ENCODE assay signal across 24 mouse cellular contexts in genomic region chr9:4040871-4041665, GRCm38 (mm10).
"Had no signal": no experiment of that assay in that cellular context is flagged by ENCODE, and none has a peak within 500 bp of the region (broad histone marks: within the 10 kb centered on the region; RNA-seq: fewer than 3 reads in every experiment).

No protein-coding gene starts in this region.

- H3K4me2 ChIP-seq: heart, embryonic 12.5 days; hindbrain, embryonic 12.5 days; hindbrain, embryonic 14.5 days; intestine, embryonic 15.5 days; limb, embryonic 13.5 days; limb, embryonic 15.5 days; liver, embryonic 11.5 days had no signal

- DNase-seq: gastrocnemius, adult 2 months; gastrocnemius, postnatal 10 days; gastrocnemius, postnatal 25 days; heart, adult 18-20 months; heart, postnatal 10 days; heart, postnatal 4 days; layer of hippocampus, adult 9-11 months; layer of hippocampus, postnatal 36 days; left cerebral cortex, postnatal 4 days; lung, adult 18-20 months had no signal

- H3K36me3 ChIP-seq: heart, embryonic 10.5 days; heart, embryonic 12.5 days; hindbrain, embryonic 10.5 days; hindbrain, embryonic 12.5 days; intestine, embryonic 15.5 days; limb, embryonic 13.5 days; limb, embryonic 15.5 days had no signal

- H3K9me3 ChIP-seq: heart, embryonic 10.5 days; heart, embryonic 12.5 days; hindbrain, embryonic 10.5 days; hindbrain, embryonic 12.5 days; intestine, embryonic 15.5 days; limb, embryonic 13.5 days; limb, embryonic 15.5 days had no signal

- H3K27me3 ChIP-seq: heart, embryonic 12.5 days; hindbrain, embryonic 12.5 days; intestine, embryonic 15.5 days; limb, embryonic 13.5 days; limb, embryonic 15.5 days had no signal

- H3K4me1 ChIP-seq: heart, embryonic 10.5 days; heart, embryonic 12.5 days; hindbrain, embryonic 10.5 days; hindbrain, embryonic 12.5 days; intestine, embryonic 15.5 days; limb, embryonic 13.5 days; limb, embryonic 15.5 days had no signal

- H3K9ac ChIP-seq: heart, embryonic 12.5 days; hindbrain, embryonic 12.5 days; hindbrain, embryonic 14.5 days; intestine, embryonic 15.5 days; limb, embryonic 13.5 days; limb, embryonic 15.5 days; liver, embryonic 14.5 days had no signal

- ATAC-seq: forebrain, embryonic 16.5 days; hindbrain, embryonic 16.5 days; inflammation-experienced regulatory T-cells, adult 6 months; intestine, embryonic 15.5 days; intestine, postnatal 0 days had no signal

- H3K4me3 ChIP-seq: gastrocnemius, adult 2 months; heart, embryonic 10.5 days; heart, embryonic 12.5 days; hindbrain, embryonic 10.5 days; hindbrain, embryonic 12.5 days; intestine, embryonic 15.5 days; limb, embryonic 13.5 days; limb, embryonic 15.5 days had no signal

- H3K27ac ChIP-seq: gastrocnemius, adult 2 months; heart, embryonic 10.5 days; hindbrain, embryonic 10.5 days; hindbrain, embryonic 12.5 days; hindbrain, embryonic 14.5 days; intestine, embryonic 15.5 days; limb, embryonic 13.5 days; limb, embryonic 15.5 days; liver, embryonic 14.5 days had no signal
